Mouse (Mus musculus) lung, adult 2 months (tissue): ENCODE measurements around the gene Jade2. TPM values are rescaled to one million over a fixed set of nuclear protein-coding genes. Genes with fewer than 3 reads are reported as not detected.

ENCODE experiments used
- DNase-seq: peaks from one replicate; pipeline ENCODE4 v3.0.0; 2022
- H3K4me1 ChIP-seq: fragments of 200-500 bp; 2 replicates; pipeline ENCODE4 v1.6.1; 2011; ENCODE audit warnings: low read length; ENCODE audit not compliant: control insufficient read depth, insufficient read depth
- H3K4me3 ChIP-seq: fragments of 200-500 bp; replicated peaks from 2 replicates; pipeline ENCODE3; 2011; ENCODE audit warnings: low read depth, mild to moderate bottlenecking, control low read depth, low read length; ENCODE audit errors: extremely low read depth
- CTCF ChIP-seq: fragments of 200-500 bp; IDR thresholded peaks from 2 replicates; pipeline ENCODE4 v1.5.1; 2011; ENCODE audit warnings: mild to moderate bottlenecking, low read length, control low read depth; ENCODE audit not compliant: insufficient read depth
- POLR2A ChIP-seq: fragments of 200-500 bp; IDR thresholded peaks from 2 replicates; pipeline ENCODE4 v1.6.1; 2011; ENCODE audit warnings: low read depth, mild to moderate bottlenecking, control low read depth, low read length, borderline replicate concordance; ENCODE audit errors: extremely low read depth
- WGBS: fragments of 180-500 bp; shearing (Covaris S2); methylation state at CpG from one replicate; pipeline ENCODE4 v1.1.7; 2018; 5-methylcytosine and 5-hydroxymethylcytosine counted together
- polyA plus RNA-seq: library from polyadenylated mRNA; depleted of rRNA; stranded (reverse); fragments of >200 nt; gene quantifications from 2 replicates; pipeline ENCODE4 v1.2.3, GENCODE M21; 2012

Gene Jade2
- polyA plus RNA-seq, 1 experiment: 23.6 TPM

- TF ChIP-seq POLR2A: no peak
- no peak for TF ChIP-seq CTCF
- 89% methylated on average over 3 of the region's 3 CpGs for WGBS
- no peak for DNase-seq
- H3K4me3 ChIP-seq: no peak overlapping the region
- H3K4me1 ChIP-seq: peaks cover 15% of the 10 kb centered on the region; the same call in 1 of the 2 replicates
These were observed 9.1 kb downstream of the Jade2 start for GRCm38 (mm10) chr11:51848324-51848723.

- DNase-seq: no peak
- WGBS: 89% methylated on average over 1 of the region's 1 CpGs
- TF ChIP-seq CTCF (no peak), POLR2A (no peak)
These were observed 9.6 kb downstream of the Jade2 start for GRCm38 (mm10) chr11:51847902-51848301.

GRCm38 (mm10) chr11:51845981-51846883, 11.2 kb downstream of the Jade2 start:
- DNase-seq: no peak
- 89% methylated on average over 16 of the region's 16 CpGs for WGBS
- TF ChIP-seq POLR2A (no peak), CTCF (no peak)
- H3K4me1 ChIP-seq: peaks cover 5% of the 10 kb centered on the region; the same call in 1 of the 2 replicates
- H3K4me3 ChIP-seq: no peak overlapping the region

More at GRCm38 (mm10) chr11:51847902-51848301, 9.6 kb downstream of the Jade2 start:
- Histone ChIP-seq H3K4me3 (no peak overlapping the region), H3K4me1 (peaks cover 12% of the 10 kb centered on the region; the same call in 1 of the 2 replicates)

GRCm38 (mm10) chr11:51844529-51845098, 12.8 kb downstream of the Jade2 start:
- WGBS: 72% methylated on average over 10 of the region's 10 CpGs

GRCm38 (mm10) chr11:51843898-51844297, 13.6 kb downstream of the Jade2 start:
- TF ChIP-seq CTCF: no peak
- TF ChIP-seq POLR2A: no peak
- no peak for DNase-seq
- no peak overlapping the region for H3K4me3 ChIP-seq

More at GRCm38 (mm10) chr11:51844529-51845098, 12.8 kb downstream of the Jade2 start:
- Histone ChIP-seq H3K4me1 (no peaks in the 10 kb centered on the region), H3K4me3 (no peak overlapping the region)
- no peak for DNase-seq
- TF ChIP-seq POLR2A (no peak), CTCF (no peak)

GRCm38 (mm10) chr11:51843168-51843567, 14.3 kb downstream of the Jade2 start:
- Histone ChIP-seq H3K4me3 (no peak overlapping the region), H3K4me1 (no peaks in the 10 kb centered on the region)
- WGBS: 83% methylated on average over 4 of the region's 4 CpGs
- DNase-seq: no peak
- TF ChIP-seq POLR2A: no peak
- TF ChIP-seq CTCF: no peak

More at GRCm38 (mm10) chr11:51843898-51844297, 13.6 kb downstream of the Jade2 start:
- no peaks in the 10 kb centered on the region for H3K4me1 ChIP-seq

GRCm38 (mm10) chr11:51841149-51841548, 16.3 kb downstream of the Jade2 start:
- Histone ChIP-seq H3K4me1 (no peaks in the 10 kb centered on the region), H3K4me3 (no peak overlapping the region)
- no peak for TF ChIP-seq CTCF
- no peak for TF ChIP-seq POLR2A
- no peak for DNase-seq
- WGBS: 52% methylated on average over 9 of the region's 9 CpGs

GRCm38 (mm10) chr11:51840657-51841056, 16.8 kb downstream of the Jade2 start:
- TF ChIP-seq CTCF: no peak
- no peak for TF ChIP-seq POLR2A
- no peak for DNase-seq

GRCm38 (mm10) chr11:51839973-51840372, 17.5 kb downstream of the Jade2 start:
- WGBS: 87% methylated on average over 11 of the region's 11 CpGs
- H3K4me3 ChIP-seq: no peak overlapping the region
- H3K4me1 ChIP-seq: no peaks in the 10 kb centered on the region

More at GRCm38 (mm10) chr11:51840657-51841056, 16.8 kb downstream of the Jade2 start:
- 67% methylated on average over 9 of the region's 9 CpGs for WGBS
- Histone ChIP-seq H3K4me3 (no peak overlapping the region), H3K4me1 (no peaks in the 10 kb centered on the region)

More at GRCm38 (mm10) chr11:51839973-51840372, 17.5 kb downstream of the Jade2 start:
- TF ChIP-seq POLR2A (no peak), CTCF (no peak)
- DNase-seq: no peak
